Mouse (Mus musculus) testis, adult 2 months (tissue): ENCODE measurements around the gene Stk38l.

Source experiments
- CTCF ChIP-seq: fragments of 200-500 bp; IDR thresholded peaks from 2 replicates; pipeline ENCODE4 v1.5.1; 2012; ENCODE audit warnings: low read depth, mild to moderate bottlenecking, inconsistent platforms, low read length, moderate library complexity; ENCODE audit not compliant: control insufficient read depth, insufficient read depth, insufficient replicate concordance
- POLR2A ChIP-seq: fragments of 200-500 bp; IDR thresholded peaks from 2 replicates; pipeline ENCODE4 v1.6.1; 2012; ENCODE audit warnings: low read depth, mild to moderate bottlenecking, inconsistent platforms, low read length, moderate library complexity; ENCODE audit not compliant: control insufficient read depth

GRCm38 (mm10) chr6:146793527-146793926 lies 68.7 kb downstream of the Stk38l start:
- TF ChIP-seq CTCF = no peak
- no peak for TF ChIP-seq POLR2A
